Mouse (Mus musculus) C2C12 (cell line): Measurements from ENCODE around the gene Eno1. TPM values are rescaled to one million over a fixed set of nuclear protein-coding genes. Genes with fewer than 3 reads are reported as not detected.

Experiments
- H3K27me3 ChIP-seq: one replicate; pipeline ENCODE4 v1.6.1; 2011; ENCODE audit not compliant: control insufficient read depth, insufficient read depth, insufficient read length
- H3K36me3 ChIP-seq: one replicate; pipeline ENCODE4 v1.6.1; 2011; ENCODE audit not compliant: control insufficient read depth, insufficient read depth
- H3K4me3 ChIP-seq: one replicate; pipeline ENCODE4 v1.5.1; 2011; ENCODE audit warnings: mild to moderate bottlenecking, control low read depth; ENCODE audit not compliant: poor library complexity, insufficient read depth, severe bottlenecking
- H3K79me2 ChIP-seq: one replicate; pipeline ENCODE4 v1.6.1; 2011; ENCODE audit not compliant: control insufficient read depth, insufficient read depth
- H3K79me3 ChIP-seq: one replicate; pipeline ENCODE4 v1.6.1; 2011; ENCODE audit warnings: low read depth, control low read depth
- H3ac ChIP-seq: one replicate; pipeline ENCODE3; 2011; ENCODE audit warnings: low read depth; ENCODE audit not compliant: control insufficient read depth, insufficient read length
- CEBPB ChIP-seq: IDR thresholded peaks from one replicate; pipeline ENCODE4 v1.6.1; 2011; ENCODE audit warnings: low read depth, mild to moderate bottlenecking, control low read depth, moderate library complexity
- CTCF ChIP-seq: IDR thresholded peaks from one replicate; pipeline ENCODE4 v1.5.1; 2011; ENCODE audit not compliant: control insufficient read depth, insufficient read depth, insufficient read length
- FOSL1 ChIP-seq: IDR thresholded peaks from one replicate; pipeline ENCODE4 v1.8.0; 2011; ENCODE audit warnings: mild to moderate bottlenecking, low read length; ENCODE audit not compliant: poor library complexity, insufficient read depth, severe bottlenecking
- MAX ChIP-seq: IDR thresholded peaks from one replicate; pipeline ENCODE4 v1.6.1; 2011; ENCODE audit warnings: mild to moderate bottlenecking, control low read depth
- MYOD1 ChIP-seq: IDR thresholded peaks from one replicate; pipeline ENCODE4 v1.6.1; 2011; ENCODE audit warnings: low read depth; ENCODE audit not compliant: control insufficient read depth, insufficient read length
- MYOG ChIP-seq: IDR thresholded peaks from one replicate; pipeline ENCODE4 v1.6.1; 2011; ENCODE audit not compliant: control insufficient read depth, insufficient read length; ENCODE audit errors: extremely low read depth
- USF1 ChIP-seq: IDR thresholded peaks from one replicate; pipeline ENCODE4 v1.6.1; 2011; ENCODE audit warnings: low read depth, mild to moderate bottlenecking, control low read depth, moderate library complexity
- polyA plus RNA-seq: library from polyadenylated mRNA; unstranded; fragments of >200 nt; fragmentation: generic; extraction: Trizol; gene quantifications from one replicate; pipeline ENCODE4 v1.2.1, GENCODE M21; 2012; ENCODE audit warnings: missing spikeins

Eno1 gene
- polyA plus RNA-seq, 1 experiment: 1,471 TPM

GRCm38 (mm10) chr4:150213910-150214309 is 22.6 kb upstream of the Eno1 start:
- no peak overlapping the region for H3K4me3 ChIP-seq
- no peaks in the 10 kb centered on the region for H3K36me3 ChIP-seq

GRCm38 (mm10) chr4:150216423-150216822 is 20.1 kb upstream of the Eno1 start:
- Histone ChIP-seq H3K27me3 (no peaks in the 10 kb centered on the region), H3ac (no peak overlapping the region), H3K79me3 (no peaks in the 10 kb centered on the region), H3K4me3 (no peak overlapping the region), H3K36me3 (no peaks in the 10 kb centered on the region), H3K79me2 (no peaks in the 10 kb centered on the region)
- TF ChIP-seq MAX (no peak), MYOD1 (no peak), USF1 (no peak), CTCF (no peak), FOSL1 (no peak), MYOG (no peak), CEBPB (no peak)

More at GRCm38 (mm10) chr4:150213910-150214309, 22.6 kb upstream of the Eno1 start:
- H3K79me3 ChIP-seq: no peaks in the 10 kb centered on the region
- H3ac ChIP-seq: no peak overlapping the region
- no peak for TF ChIP-seq MYOD1
- no peak for TF ChIP-seq FOSL1
- no peak for TF ChIP-seq CTCF
- no peak for TF ChIP-seq USF1
- TF ChIP-seq MAX: no peak
- TF ChIP-seq CEBPB: no peak
- TF ChIP-seq MYOG: no peak
- H3K27me3 ChIP-seq: no peaks in the 10 kb centered on the region
- no peaks in the 10 kb centered on the region for H3K79me2 ChIP-seq

GRCm38 (mm10) chr4:150217042-150217554 is 19.4 kb upstream of the Eno1 start:
- Histone ChIP-seq H3ac (no peak overlapping the region), H3K4me3 (no peak overlapping the region), H3K36me3 (no peaks in the 10 kb centered on the region), H3K79me3 (no peaks in the 10 kb centered on the region), H3K79me2 (no peaks in the 10 kb centered on the region), H3K27me3 (no peaks in the 10 kb centered on the region)
- TF ChIP-seq FOSL1 (no peak), MYOG (no peak), USF1 (no peak), MYOD1 (no peak), CEBPB (no peak), MAX (no peak), CTCF (no peak)

- no peaks in the 10 kb centered on the region for H3K79me3 ChIP-seq
- no peak for TF ChIP-seq FOSL1
- no peak for TF ChIP-seq MAX
- TF ChIP-seq CEBPB: no peak
- TF ChIP-seq USF1: no peak
- TF ChIP-seq MYOD1: no peak
- no peak for TF ChIP-seq CTCF
- no peak for TF ChIP-seq MYOG
Observed at GRCm38 (mm10) chr4:150217935-150218334, 18.6 kb upstream of the Eno1 start.

GRCm38 (mm10) chr4:150219501-150220292 is 16.8 kb upstream of the Eno1 start:
- Histone ChIP-seq H3ac (no peak overlapping the region), H3K79me3 (no peaks in the 10 kb centered on the region), H3K27me3 (no peaks in the 10 kb centered on the region), H3K36me3 (no peaks in the 10 kb centered on the region), H3K79me2 (no peaks in the 10 kb centered on the region), H3K4me3 (no peak overlapping the region)
- TF ChIP-seq MYOG: no peak
- TF ChIP-seq CTCF: peak; percentile 16

More at GRCm38 (mm10) chr4:150217935-150218334, 18.6 kb upstream of the Eno1 start:
- Histone ChIP-seq H3K36me3 (no peaks in the 10 kb centered on the region), H3K27me3 (no peaks in the 10 kb centered on the region), H3ac (no peak overlapping the region), H3K79me2 (no peaks in the 10 kb centered on the region), H3K4me3 (no peak overlapping the region)

GRCm38 (mm10) chr4:150220584-150220983 is 15.9 kb upstream of the Eno1 start:
- TF ChIP-seq MYOD1 (no peak), FOSL1 (no peak), CTCF (no peak), MYOG (no peak), USF1 (no peak), MAX (no peak), CEBPB (no peak)
- Histone ChIP-seq H3K36me3 (no peaks in the 10 kb centered on the region), H3K4me3 (no peak overlapping the region), H3K79me2 (no peaks in the 10 kb centered on the region), H3K27me3 (no peaks in the 10 kb centered on the region), H3K79me3 (no peaks in the 10 kb centered on the region), H3ac (no peak overlapping the region)
